Mouse (Mus musculus): ENCODE measurements at regions not wholly inside any gene's neighbourhood (a gene's known extent, or its start where the extent isn't known, plus 50 kb on each side); places are given as distances from the start of the nearest gene placed in this dataset.

- Histone ChIP-seq H3K36me3 (no peaks in the 10 kb centered on the region), H3K4me2 (no peak overlapping the region), H3K4me3 (no peak overlapping the region), H3K27me3 (replicated peaks) (peaks cover 6% of the 10 kb centered on the region), H3K27ac (no peak overlapping the region), H3K4me1 (no peaks in the 10 kb centered on the region), H3K9ac (no peak overlapping the region), H3K9me3 (replicated peaks) (no peaks in the 10 kb centered on the region)
- no peak for ATAC-seq
- 58% methylated on average over 4 of the region's 4 CpGs for WGBS (ENCODE audit: insufficient replicate concordance)
Measured at GRCm38 (mm10) chr2:33978550-33978949, 90.8 kb upstream of the Mvb12b start.

GRCm38 (mm10) chr2:33977576-33978352, 90.0 kb upstream of the Mvb12b start:
- H3K4me3 ChIP-seq: no peak overlapping the region
- 53% methylated on average over 20 of the region's 20 CpGs for WGBS (ENCODE audit: insufficient replicate concordance)
- no peak overlapping the region for H3K27ac ChIP-seq
- no peaks in the 10 kb centered on the region for H3K4me1 ChIP-seq
- no peaks in the 10 kb centered on the region for H3K36me3 ChIP-seq
- H3K27me3 ChIP-seq (replicated peaks): peaks cover 2% of the 10 kb centered on the region
- no peak overlapping the region for H3K4me2 ChIP-seq
- no peak for ATAC-seq
- H3K9me3 ChIP-seq (replicated peaks): no peaks in the 10 kb centered on the region
- no peak overlapping the region for H3K9ac ChIP-seq

GRCm38 (mm10) chr2:33977151-33977550, 89.4 kb upstream of the Mvb12b start:
- Histone ChIP-seq H3K4me2 (no peak overlapping the region), H3K36me3 (no peaks in the 10 kb centered on the region), H3K9me3 (replicated peaks) (no peaks in the 10 kb centered on the region), H3K4me1 (no peaks in the 10 kb centered on the region), H3K4me3 (no peak overlapping the region), H3K27ac (no peak overlapping the region), H3K9ac (no peak overlapping the region), H3K27me3 (replicated peaks) (no peaks in the 10 kb centered on the region; the same call in none of the 2 replicates)
- 84% methylated on average over 5 of the region's 5 CpGs for WGBS (ENCODE audit: insufficient replicate concordance)
- no peak for ATAC-seq

DNA sequence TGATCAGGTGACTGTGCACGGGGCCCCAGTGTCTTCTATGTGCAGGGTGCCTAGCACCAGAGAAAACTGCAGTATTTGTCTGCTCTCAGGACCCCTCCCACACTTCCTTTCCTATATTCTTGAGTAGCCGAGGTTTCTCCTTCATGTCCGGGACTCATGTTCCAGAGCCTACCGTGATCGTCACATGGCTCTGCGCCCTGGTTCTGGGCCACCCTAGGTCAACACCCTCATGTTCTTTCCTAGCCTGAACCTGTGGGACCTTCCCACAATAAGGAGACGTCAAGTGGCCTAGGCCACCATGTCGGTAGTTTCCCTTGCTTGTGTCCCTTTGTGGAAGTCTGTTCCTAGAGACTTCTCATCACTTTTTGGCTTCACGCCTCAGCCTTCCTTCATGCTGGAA, 88.4 kb upstream of the Mvb12b start:
- ATAC-seq: no peak
- H3K4me2 ChIP-seq: no peak overlapping the region
- no peaks in the 10 kb centered on the region for H3K9me3 ChIP-seq (replicated peaks)
- no peaks in the 10 kb centered on the region; the same call in none of the 2 replicates for H3K27me3 ChIP-seq (replicated peaks)
- no peak overlapping the region for H3K9ac ChIP-seq
- WGBS (ENCODE audit: insufficient replicate concordance): 77% methylated on average over 9 of the region's 9 CpGs
- H3K27ac ChIP-seq: no peak overlapping the region
- no peaks in the 10 kb centered on the region for H3K36me3 ChIP-seq
- no peak overlapping the region for H3K4me3 ChIP-seq
- H3K4me1 ChIP-seq: no peaks in the 10 kb centered on the region

DNA sequence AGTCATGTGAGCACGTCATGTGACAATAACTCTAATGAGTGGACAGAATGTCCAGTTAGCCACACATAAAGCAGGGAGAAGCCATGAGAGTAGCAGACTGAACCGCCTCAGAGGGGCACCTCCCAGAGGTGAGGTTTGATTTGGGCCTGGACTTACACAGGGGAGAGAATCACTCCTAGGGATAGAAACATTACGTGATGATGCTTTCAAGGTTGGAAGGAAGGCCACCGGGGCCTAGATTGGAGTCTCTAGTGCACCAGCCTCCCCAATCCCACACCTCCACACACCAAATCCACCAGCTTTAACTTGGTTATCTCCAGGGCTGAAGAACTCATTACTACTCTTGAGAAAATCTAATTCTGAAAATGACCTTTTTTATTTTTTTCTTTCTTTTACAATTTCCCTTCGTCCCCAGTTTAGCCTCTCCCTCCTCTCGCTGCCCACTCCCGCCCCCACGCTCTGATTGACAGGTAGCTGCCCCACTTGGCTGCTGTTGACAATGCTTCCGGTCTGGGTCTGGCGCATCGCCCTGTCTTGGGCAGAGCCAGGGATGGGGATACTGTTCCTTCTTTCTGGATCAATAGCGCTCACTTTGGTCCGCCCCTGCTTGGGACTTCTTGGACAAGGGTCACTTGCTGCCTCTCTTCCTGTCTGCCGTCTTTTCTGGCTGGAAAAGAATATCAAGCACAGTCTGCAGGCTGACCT, 87.8 kb upstream of the Mvb12b start:
- H3K4me1 ChIP-seq: no peaks in the 10 kb centered on the region
- no peak overlapping the region for H3K27ac ChIP-seq
- no peaks in the 10 kb centered on the region; the same call in 1 of the 2 replicates for H3K27me3 ChIP-seq (replicated peaks)
- H3K36me3 ChIP-seq: no peaks in the 10 kb centered on the region
- ATAC-seq: no peak
- no peak overlapping the region for H3K9ac ChIP-seq
- WGBS (ENCODE audit: insufficient replicate concordance): 57% methylated on average over 14 of the region's 14 CpGs
- no peak overlapping the region for H3K4me2 ChIP-seq
- H3K4me3 ChIP-seq: no peak overlapping the region
- no peaks in the 10 kb centered on the region for H3K9me3 ChIP-seq (replicated peaks)

DNA sequence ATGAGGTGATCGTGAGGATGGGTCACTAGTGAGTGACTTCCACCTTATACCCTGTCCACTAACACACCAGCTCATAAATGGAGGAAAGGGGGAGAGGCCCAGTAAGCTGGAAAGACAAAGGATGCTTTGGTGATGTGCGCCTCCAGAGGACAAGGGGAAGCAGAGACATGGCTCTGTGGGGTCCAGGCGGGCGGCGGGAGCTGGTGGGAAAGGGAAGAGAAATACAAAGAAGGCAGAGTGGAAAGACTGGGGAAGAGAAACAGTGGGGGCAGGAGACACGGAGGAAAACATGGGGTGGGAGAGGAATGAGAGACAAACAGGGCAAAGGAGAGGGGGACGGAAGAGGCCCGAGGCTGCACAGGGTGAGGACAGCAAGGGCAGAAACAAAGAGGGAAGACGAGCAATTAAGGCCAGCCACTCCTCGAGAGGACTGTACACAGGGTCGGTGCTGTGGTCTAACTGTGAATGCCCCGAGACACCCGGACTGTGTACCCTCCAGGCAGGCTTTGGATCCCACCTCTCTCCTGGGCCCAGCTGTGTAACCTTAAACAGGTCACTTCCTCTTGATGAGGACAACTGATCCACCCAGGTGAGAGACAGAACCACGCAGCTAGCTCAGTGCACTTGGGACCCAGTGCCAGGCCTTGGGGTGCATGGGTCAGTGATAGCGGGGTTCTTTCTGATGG, 87.1 kb upstream of the Mvb12b start:
- Histone ChIP-seq H3K9ac (no peak overlapping the region), H3K4me1 (no peaks in the 10 kb centered on the region), H3K36me3 (no peaks in the 10 kb centered on the region), H3K4me3 (no peak overlapping the region), H3K4me2 (no peak overlapping the region), H3K27ac (no peak overlapping the region), H3K27me3 (replicated peaks) (no peaks in the 10 kb centered on the region; the same call in 1 of the 2 replicates), H3K9me3 (replicated peaks) (no peaks in the 10 kb centered on the region)
- 67% methylated on average over 15 of the region's 15 CpGs for WGBS (ENCODE audit: insufficient replicate concordance)
- ATAC-seq: no peak

- ATAC-seq: no peak
- Histone ChIP-seq H3K36me3 (no peaks in the 10 kb centered on the region), H3K27me3 (replicated peaks) (no peaks in the 10 kb centered on the region; the same call in 1 of the 2 replicates), H3K9me3 (replicated peaks) (no peaks in the 10 kb centered on the region), H3K9ac (no peak overlapping the region), H3K4me3 (no peak overlapping the region), H3K4me1 (no peaks in the 10 kb centered on the region), H3K27ac (no peak overlapping the region), H3K4me2 (no peak overlapping the region)
- 60% methylated on average over 3 of the region's 3 CpGs for WGBS (ENCODE audit: insufficient replicate concordance)
Measured at GRCm38 (mm10) chr2:33974031-33974430, 86.3 kb upstream of the Mvb12b start.

DNA sequence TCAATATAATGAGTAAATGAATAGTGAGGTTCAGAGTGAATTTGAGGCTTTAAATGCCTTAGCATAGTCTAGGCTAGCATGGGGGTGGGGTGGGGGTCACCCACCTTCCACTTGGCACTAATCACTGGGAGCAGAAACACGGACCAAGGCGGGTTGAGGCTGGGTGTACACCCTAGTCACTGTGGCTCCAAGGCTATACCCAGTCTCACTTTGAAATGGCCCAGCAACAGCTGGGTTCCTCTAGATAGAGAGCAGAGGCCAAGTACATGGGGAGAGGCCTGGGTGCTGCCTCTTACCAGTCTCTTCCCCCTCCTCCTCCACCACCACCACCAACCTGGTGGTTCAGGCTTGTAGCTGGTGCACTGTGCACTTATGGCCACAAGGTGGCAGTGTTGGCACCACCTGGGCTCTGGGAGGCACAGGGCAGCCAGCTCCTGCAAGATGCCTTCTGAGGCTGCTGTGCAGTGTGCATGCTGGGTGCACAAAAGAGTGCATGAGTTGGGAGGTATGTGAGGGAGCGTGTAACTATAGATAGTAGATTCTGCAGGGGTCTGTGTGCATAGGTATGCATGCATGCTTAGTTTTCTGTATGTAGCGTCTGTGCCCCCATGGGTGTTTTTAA, 85.6 kb upstream of the Mvb12b start:
- no peak for ATAC-seq

DNA sequence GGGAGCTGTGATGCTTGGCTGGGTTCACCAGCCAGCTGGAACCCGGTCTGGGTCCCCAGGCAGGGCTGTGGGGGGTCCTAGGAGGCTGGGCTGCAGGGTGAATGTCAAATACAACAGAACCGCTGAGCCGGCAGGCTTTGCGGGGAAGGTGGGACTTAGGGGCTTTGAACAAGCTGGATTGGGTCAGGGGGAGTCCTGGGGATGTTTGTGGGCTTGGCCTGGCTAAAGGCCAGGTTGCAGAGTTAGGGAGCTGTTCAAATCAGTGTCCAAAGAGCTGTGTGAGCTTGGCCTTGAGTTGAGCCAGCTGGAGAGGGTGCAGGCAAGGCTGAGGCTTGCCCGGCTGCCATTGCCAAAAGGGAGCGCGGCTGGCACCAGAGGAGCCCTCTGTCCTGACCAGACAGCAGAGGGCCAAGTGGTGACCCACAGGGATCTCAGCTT, 79.3 kb upstream of the Mvb12b start:
- H3K9me3 ChIP-seq (replicated peaks): no peaks in the 10 kb centered on the region
- H3K4me1 ChIP-seq: no peaks in the 10 kb centered on the region
- peaks cover 40% of the 10 kb centered on the region for H3K27me3 ChIP-seq (replicated peaks)
- no peak overlapping the region for H3K9ac ChIP-seq
- ATAC-seq: no peak
- no peak overlapping the region for H3K4me3 ChIP-seq
- no peak overlapping the region for H3K27ac ChIP-seq
- peak overlapping the region; percentile 13; the same call in 1 of the 2 replicates for H3K4me2 ChIP-seq
- no peaks in the 10 kb centered on the region for H3K36me3 ChIP-seq
- 45% methylated on average over 7 of the region's 7 CpGs for WGBS (ENCODE audit: insufficient replicate concordance)

More for the DNA sequence above, 85.6 kb upstream of the Mvb12b start:
- Histone ChIP-seq H3K9me3 (replicated peaks) (no peaks in the 10 kb centered on the region), H3K27me3 (replicated peaks) (peaks cover 5% of the 10 kb centered on the region), H3K27ac (no peak overlapping the region), H3K36me3 (no peaks in the 10 kb centered on the region), H3K4me3 (no peak overlapping the region), H3K9ac (no peak overlapping the region), H3K4me1 (no peaks in the 10 kb centered on the region), H3K4me2 (no peak overlapping the region)
- WGBS (ENCODE audit: insufficient replicate concordance): 65% methylated on average over 4 of the region's 4 CpGs

DNA sequence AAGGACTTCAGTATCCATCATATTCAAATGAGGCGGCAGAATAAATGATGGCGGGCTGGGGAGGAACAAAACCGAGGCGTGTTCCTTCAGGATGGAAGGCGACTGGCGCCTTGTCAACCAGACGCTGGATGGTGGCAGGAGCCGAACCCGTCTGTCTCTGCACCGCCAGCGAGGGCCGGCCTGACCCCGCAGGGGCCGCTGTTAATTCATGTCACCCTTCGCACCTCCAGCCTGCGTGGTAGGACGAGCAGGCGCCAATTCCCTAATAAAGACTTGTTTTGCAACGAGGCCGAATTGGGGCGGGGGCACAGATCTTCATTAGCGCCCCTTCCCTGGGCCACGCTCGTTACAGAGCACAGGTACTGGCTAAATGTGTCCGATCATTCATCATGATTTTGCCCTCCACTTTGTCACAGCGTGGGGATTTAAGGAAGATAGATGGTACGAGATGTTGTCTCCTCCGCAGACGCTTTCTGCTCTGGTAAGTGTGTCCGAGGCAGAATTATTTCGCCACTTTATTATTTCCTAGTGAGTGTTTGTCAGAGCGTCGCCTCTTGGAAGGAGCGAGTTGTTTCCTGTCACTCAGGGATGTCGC, 78.7 kb upstream of the Mvb12b start:
- Histone ChIP-seq H3K27ac (no peak overlapping the region), H3K27me3 (replicated peaks) (peaks cover 40% of the 10 kb centered on the region), H3K9ac (no peak overlapping the region), H3K36me3 (no peaks in the 10 kb centered on the region), H3K4me3 (no peak overlapping the region), H3K9me3 (replicated peaks) (no peaks in the 10 kb centered on the region), H3K4me1 (no peaks in the 10 kb centered on the region), H3K4me2 (peak overlapping the region; percentile 13; the same call in 1 of the 2 replicates)
- ATAC-seq: no peak
- 32% methylated on average over 35 of the region's 35 CpGs for WGBS (ENCODE audit: insufficient replicate concordance)

DNA sequence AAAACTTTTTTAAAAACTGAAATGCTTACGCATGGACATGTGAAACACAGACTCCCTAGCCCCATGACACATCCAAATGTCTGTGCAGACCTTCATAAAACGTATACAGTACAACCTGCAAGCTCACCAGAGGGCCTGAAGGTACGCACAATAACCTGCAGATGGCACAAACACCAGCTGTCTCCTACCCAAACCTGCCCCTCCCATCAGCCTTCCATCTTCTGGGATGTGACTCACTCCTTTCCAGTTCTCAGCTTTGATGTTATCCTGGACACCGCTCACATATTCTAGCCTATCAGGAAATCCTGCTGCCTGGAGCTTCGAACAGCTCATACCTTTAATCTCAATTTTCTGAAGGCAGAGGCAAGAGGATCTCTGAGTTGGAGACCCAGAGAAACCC, 76.3 kb upstream of the Mvb12b start:
- H3K36me3 ChIP-seq: no peaks in the 10 kb centered on the region
- no peak overlapping the region for H3K4me3 ChIP-seq
- no peak overlapping the region for H3K9ac ChIP-seq
- H3K4me2 ChIP-seq: no peak overlapping the region
- no peak overlapping the region for H3K27ac ChIP-seq
- H3K4me1 ChIP-seq: no peaks in the 10 kb centered on the region
- H3K27me3 ChIP-seq (replicated peaks): peaks cover 40% of the 10 kb centered on the region
- H3K9me3 ChIP-seq (replicated peaks): no peaks in the 10 kb centered on the region
- WGBS (ENCODE audit: insufficient replicate concordance): 67% methylated on average over 5 of the region's 5 CpGs
- no peak for ATAC-seq

Measured in liver, embryonic 12.5 days (tissue).